Mouse (Mus musculus) Muller cell, postnatal 12 days (primary cell): ENCODE results near the gene Wnt7b.
A peak's percentile ranks its signal among the peaks of the same experiment; 100 is the strongest.

ENCODE experiments used
- DNase-seq: peaks from one replicate; pipeline ENCODE4 v3.0.0-alpha.2; 2015; ENCODE audit errors: inconsistent ontology term

Gene Wnt7b

GRCm38 (mm10) chr15:85601202-85601601 lies 18.9 kb upstream of the Wnt7b start:
- DNase-seq: no peak

DNA sequence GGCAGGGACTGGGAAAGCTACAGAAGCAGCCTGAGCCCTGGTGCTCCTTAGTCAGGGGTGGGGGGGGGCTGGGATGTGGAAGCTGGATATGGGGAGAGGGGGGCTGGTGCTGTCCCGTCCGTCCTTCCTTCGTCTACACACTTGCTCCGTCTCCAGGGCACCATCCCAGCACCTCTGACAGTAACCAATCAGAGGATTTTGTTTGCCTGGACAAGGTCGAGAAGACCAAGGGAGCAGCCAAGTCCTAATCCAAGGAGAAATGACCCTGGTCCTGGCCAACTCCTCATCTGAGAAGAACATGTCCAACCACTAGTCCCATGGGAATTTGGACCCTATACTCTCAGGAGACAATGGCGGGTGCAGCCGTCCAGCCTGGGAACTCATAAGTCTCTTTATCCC lies 18.4 kb upstream of the Wnt7b start:
- DNase-seq: no peak

DNA sequence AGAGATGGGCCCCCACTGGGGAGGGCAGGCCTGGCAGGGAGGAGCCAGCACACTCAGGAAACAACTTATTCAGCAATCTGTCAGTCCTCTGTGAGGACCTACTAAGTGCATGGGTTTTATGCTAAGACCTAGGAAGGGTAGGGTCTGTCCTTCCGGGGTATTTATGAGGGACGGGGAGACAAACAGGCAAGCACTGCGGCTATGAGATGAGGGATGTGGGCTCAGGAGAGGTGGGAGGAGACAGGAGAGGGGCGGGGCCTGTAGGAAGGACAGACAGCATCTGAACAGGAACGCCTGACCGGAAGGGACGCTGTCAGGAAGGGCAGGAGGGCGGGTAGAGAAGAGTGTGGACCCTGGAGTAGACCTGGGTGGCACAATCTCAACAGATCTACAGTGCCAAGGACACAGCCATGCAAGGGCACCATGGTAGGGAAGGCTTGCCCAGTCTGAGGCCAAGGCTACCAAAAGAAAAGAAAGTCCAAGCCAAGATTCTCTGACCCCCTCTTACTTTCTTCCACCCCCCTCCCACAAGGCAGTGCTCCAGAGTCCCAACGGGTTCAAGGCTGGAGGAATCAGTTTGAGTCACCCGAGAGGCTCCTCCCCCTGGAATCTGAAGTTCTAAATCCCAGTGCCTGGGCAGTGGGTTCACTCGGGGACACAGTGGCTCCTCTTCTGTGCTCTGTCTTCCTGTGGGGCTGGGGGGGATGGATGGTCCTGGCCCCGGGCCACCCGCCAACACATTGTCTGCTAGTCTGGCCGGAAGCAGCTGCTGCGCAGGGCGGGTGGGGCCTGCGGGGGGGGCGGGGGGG lies 17.8 kb upstream of the Wnt7b start:
- DNase-seq: peak; percentile 96

DNA sequence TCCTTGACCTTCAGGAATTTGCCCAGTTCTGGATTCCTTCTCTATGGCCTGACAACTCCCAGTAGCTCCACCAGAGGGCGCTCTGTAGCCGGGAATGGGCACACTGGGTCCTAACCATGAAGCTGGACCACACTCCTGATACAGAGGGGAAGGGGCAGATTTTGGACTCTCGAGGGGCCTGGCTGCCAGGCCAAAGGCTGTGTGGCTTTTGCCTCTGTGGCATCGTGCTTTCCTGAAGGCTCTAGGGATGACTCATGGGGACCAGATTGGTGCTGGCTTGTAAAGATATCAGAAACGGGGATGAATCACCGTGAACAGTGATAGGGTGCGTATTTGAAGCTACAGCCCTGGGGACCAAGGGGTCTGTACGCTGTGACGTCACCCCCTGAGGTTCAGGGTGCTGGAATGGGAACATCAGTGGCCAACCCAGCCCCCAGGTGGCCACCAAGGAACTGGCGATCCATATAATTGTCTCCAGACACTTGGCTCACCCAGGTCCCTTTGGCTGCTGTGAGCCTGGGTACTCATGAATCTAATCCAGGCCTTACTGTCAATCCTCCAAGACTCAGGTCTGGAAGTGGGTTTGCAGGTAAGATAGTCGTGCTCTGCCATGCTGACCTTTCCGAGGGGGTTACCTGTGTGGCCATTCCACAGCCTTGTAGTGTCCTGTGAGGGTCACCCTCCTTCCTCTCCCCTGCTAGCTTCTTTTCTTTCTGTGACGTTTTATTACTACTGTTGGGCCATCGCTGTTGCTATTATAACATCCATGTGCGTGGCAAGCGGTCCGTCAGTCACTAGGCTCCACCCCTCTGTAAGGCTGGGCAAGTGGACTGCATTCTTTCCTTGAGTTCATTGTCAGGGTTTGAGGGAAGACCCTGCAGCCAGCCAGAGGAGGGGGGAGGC lies 17.0 kb upstream of the Wnt7b start:
- DNase-seq: peak; percentile 80

DNA sequence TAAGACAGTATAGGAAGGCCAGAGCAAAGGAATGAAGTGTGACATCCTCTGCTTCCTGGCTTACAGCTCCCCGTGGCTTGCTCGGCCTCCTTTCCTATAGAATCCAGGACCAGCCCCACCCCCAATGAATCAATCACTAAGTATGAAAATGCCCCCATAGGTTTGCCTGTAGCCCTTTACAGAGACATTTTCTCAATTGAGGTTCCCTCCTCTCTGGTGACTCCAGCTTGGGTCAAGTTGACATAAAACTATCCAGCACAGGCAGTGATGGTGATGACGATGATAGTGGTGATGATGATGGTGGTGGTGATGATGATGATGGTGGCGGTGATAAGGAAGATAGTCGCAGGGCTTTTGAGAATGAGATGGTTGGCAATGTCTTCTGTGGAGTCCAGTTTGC lies 16.2 kb upstream of the Wnt7b start:
- no peak for DNase-seq

GRCm38 (mm10) chr15:85597403-85597802 lies 15.1 kb upstream of the Wnt7b start:
- no peak for DNase-seq

- DNase-seq: no peak
Observed at GRCm38 (mm10) chr15:85592674-85593073, 10.4 kb upstream of the Wnt7b start.

DNA sequence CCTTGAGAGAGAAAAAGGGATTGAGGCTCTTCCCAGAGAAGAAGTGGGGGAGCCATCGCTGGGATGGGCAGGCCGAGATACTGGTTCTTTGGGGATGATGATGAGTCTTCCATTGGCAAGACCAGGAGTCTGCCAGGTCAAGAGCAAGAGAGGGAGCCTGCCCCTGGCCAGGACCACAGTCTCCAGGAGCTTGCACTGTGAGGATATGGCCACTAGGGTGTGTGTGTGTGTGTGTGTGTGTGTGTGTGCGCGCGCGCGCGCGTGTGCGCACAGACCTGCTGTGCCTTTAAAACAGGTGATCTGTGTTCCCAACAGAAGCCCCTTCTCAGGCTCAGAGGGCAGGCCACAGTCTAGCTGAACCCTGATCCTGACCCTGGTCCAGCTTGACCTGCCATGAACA lies 8.6 kb upstream of the Wnt7b start:
- no peak for DNase-seq

DNA sequence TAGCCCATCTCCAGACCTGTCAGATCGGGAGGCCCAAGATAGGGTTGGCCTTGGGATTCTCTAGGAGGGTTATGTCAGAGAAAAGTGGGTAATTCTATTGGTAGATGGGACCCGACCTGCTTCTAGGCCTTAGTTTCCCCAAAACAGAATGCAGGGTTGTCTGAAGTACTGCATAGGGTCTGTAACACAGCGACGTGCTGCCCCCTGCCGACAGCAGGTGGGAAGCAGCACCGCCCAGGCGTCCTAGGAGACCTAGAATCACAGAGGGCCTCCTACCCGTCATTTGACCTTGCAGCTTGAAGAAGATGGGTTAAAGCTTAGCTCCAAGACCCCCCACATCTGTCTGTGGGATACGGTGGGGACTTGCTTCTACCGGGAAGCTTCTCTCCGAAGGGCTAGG lies 1.2 kb upstream of the Wnt7b start:
- no peak for DNase-seq

DNA sequence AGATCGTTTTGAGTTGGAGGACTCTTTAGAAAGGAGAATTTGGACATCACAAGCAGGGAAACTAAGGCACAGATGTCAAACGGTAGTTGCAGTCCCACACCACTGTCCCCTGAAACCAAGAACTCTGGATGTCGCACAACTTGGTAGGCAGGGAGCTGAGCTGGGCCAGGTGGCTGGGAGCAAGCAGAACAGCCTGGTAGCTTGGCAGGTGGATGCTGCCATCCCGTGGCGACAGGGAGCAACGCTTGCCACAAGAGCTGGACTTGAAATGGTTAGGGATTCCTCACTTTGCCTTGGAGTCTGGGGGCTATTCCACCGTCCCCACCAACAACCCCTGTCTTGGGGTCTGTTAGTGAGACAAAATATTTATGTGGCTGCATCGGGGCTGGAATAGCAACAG lies 751 bp upstream of the Wnt7b start:
- DNase-seq: peak; percentile 88

DNA sequence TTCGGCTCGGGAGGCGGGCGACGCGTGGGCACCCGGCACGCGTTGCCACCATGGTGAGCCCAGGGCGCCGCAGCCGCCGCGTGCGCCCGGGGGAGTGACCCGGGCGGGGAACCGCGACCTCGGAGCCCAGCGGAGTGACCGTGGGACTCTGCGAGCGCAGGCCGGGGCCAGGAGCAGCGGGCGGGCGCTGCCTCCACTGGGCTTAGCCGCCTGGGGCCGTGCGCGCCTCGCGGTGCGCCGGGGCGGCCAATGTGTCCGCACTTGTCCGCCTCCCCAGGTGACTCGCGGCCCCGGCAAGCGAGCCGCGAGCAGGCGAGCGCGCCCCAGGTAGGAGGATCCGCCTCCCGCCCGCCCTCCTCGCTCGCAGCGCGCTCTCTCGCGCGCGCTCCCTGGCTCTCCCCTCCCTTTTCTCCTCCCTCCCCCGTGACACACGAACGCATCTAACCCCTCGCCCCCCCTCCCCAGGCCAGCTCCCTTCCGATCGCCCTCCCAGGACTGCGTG lies 659 bp downstream of the Wnt7b start:
- no peak for DNase-seq

DNA sequence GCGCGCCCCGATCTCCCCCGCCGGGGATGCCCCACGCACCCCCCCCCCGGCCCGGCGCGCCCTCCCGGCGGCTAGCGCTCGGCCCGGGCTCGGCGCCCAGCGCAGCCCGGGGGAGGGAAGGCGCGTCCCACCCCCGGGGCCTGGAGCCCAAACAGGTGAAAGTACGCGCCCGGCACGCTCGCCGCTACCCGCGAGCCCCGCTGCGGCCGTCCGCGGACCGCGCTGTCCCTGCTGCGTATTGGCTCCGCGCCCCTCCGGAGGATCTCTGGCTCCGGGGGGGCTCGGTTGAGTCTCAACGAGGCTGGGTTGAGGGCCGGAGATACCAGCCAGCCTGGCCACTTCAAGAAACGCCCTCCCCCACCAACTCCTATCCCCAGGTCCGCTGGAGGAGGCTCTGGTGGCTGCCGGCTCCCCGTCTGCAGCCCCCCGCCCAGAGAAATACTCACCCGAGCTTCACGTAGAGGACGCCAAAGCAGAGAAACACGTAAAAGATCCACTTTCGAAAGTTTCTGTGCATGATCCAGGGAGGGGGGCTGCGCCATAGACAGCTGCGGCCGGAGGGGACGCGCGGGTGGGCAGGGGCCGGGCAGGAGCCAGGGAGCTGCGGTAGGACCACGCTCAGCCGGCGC lies 1.2 kb downstream of the Wnt7b start:
- no peak for DNase-seq

GRCm38 (mm10) chr15:85580483-85580882 lies 1.8 kb downstream of the Wnt7b start:
- DNase-seq: no peak

GRCm38 (mm10) chr15:85577583-85578460 lies 4.5 kb downstream of the Wnt7b start:
- DNase-seq: no peak

- no peak for DNase-seq
Observed at GRCm38 (mm10) chr15:85576511-85577440, 5.5 kb downstream of the Wnt7b start.

DNA sequence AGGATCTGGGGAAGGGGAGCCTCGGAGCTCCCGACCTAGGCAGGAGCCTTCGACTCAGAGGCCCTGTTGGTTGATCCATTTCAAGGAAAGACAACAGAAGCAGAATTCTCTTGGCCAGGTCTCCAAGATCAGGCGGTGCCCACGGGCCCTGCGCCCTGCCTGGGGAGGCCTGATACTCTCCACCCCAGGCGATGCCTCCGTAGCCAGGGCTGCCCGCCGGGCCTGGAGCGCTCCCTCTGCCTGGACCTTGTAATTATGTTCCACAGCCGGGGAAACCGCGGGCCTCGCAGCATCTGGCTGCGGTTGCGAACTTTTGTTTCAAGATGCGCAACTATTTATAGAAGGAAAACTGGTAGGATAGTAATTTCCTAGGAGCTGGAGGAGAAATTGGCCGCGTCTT lies 6.2 kb downstream of the Wnt7b start:
- DNase-seq: no peak

GRCm38 (mm10) chr15:85574558-85574957 lies 7.7 kb downstream of the Wnt7b start:
- no peak for DNase-seq

- no peak for DNase-seq
Observed at GRCm38 (mm10) chr15:85574086-85574485, 8.2 kb downstream of the Wnt7b start.

DNA sequence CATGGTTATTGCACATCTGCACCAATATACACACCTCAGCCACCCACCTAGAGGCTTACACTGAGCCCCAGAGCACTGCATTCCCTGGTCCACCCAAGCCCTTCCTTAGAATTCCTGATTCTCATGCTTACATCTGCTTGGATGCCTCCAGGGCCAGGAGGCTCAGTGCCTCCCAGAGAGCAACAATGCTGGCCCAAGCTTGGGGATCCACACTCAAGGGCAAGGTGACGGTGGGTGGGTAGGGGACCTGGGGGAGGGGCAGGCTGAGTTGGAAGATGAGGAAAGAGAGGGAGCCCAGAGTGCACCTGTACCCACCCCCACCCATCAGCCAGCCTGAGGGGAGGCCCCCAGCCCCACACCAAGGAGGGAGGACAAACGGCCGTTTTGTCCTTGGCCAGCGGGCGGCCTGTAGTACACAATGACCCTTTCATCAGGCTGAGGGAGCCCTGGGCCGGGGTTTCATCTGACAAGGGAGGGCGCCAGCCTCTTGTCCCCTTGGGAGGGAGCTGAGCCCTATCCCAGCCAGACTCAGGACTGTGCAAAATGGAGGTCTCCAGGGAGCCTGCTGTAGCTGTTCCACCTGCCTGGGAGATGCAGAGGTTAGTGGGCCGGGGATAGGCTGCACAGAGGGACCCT lies 9.5 kb downstream of the Wnt7b start:
- DNase-seq: no peak
